Mouse (Mus musculus): ENCODE measurements around the gene Schip1. TPM values are rescaled to one million over a fixed set of nuclear protein-coding genes. Genes with fewer than 3 reads are reported as not detected.
A peak's percentile ranks its signal among the peaks of the same experiment; 100 is the strongest.

Gene Schip1
- polyA plus RNA-seq, 1 experiment from 2014 or later, result 154 TPM

- ATAC-seq (ENCODE audit: low FRiP score, low read depth), result peak; percentile 92
- 4% methylated on average over 28 of the region's 28 CpGs for WGBS
- Histone ChIP-seq H3K36me3 (no peaks in the 10 kb centered on the region), H3K4me3 (peak overlapping the region; percentile 58), H3K9ac (peak overlapping the region; percentile 73), H3K27ac (replicated peaks) (peak overlapping the region; percentile 98), H3K4me1 (replicated peaks) (peaks cover 43% of the 10 kb centered on the region), H3K4me2 (peak overlapping the region; percentile 61), H3K9me3 (no peaks in the 10 kb centered on the region), H3K27me3 (no peaks in the 10 kb centered on the region)
Measured at GRCm38 (mm10) chr3:68572249-68573225, 507.9 kb downstream of the Schip1 start.

DNA sequence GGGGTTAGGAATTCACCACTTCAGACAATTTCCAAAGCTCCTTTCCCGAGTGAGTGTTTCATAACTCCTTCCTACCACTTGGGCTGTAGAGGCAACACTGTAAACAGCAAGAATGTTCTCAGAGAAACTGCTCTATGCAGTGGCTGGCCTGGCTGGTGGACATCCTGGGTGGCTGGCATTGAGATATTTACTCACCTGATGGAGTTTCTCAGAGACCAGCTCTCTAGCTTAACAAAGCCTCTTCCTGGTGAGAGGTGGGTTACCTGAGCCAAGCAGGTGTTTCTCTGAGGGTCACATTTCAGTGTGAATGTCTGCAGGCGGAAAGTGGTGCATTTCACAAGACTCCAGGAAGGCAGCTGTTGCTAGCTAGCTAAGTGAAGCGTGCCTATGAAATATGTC lies 508.6 kb downstream of the Schip1 start:
- Histone ChIP-seq H3K27ac (replicated peaks) (peak overlapping the region; percentile 98), H3K27me3 (no peaks in the 10 kb centered on the region), H3K36me3 (no peaks in the 10 kb centered on the region), H3K4me1 (replicated peaks) (peaks cover 43% of the 10 kb centered on the region), H3K4me2 (peak overlapping the region; percentile 61), H3K9ac (peak overlapping the region; percentile 73), H3K9me3 (no peaks in the 10 kb centered on the region), H3K4me3 (peak overlapping the region; percentile 58)
- no peak for ATAC-seq (ENCODE audit: low FRiP score, low read depth)
- WGBS, result 31% methylated on average over 3 of the region's 3 CpGs

GRCm38 (mm10) chr3:68574097-68574496 lies 509.5 kb downstream of the Schip1 start:
- Histone ChIP-seq H3K4me3 (peak overlapping the region; percentile 58), H3K36me3 (no peaks in the 10 kb centered on the region), H3K9me3 (no peaks in the 10 kb centered on the region), H3K27me3 (no peaks in the 10 kb centered on the region), H3K27ac (replicated peaks) (peak overlapping the region; percentile 98), H3K9ac (peak overlapping the region; percentile 73), H3K4me2 (peak overlapping the region; percentile 61), H3K4me1 (replicated peaks) (peaks cover 46% of the 10 kb centered on the region)
- WGBS, result 22% methylated on average over 6 of the region's 8 CpGs
- ATAC-seq (ENCODE audit: low FRiP score, low read depth), result no peak

DNA sequence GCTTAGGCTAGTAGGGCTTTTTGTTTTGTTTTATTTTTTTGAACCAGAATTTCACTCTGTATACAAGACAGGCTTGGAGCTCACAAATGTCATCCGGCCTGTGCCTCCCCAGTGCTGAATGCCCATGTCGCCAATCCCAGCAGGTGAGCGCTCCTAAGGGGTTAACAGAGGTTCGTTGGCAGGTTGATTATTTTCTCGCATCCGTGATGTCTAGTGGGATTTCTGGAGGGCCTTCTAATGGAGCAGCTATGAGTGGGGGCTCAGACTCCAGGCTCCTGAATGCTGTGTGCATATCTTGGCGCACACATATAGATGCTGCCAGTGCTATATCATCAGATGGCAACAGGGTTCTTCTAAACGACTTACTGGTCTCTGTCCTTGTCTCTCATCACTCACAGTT lies 510.0 kb downstream of the Schip1 start:
- ATAC-seq (ENCODE audit: low FRiP score, low read depth), result no peak
- peak overlapping the region; percentile 61 for H3K4me2 ChIP-seq
- no peaks in the 10 kb centered on the region for H3K9me3 ChIP-seq
- H3K9ac ChIP-seq, result peak overlapping the region; percentile 73
- peak overlapping the region; percentile 98 for H3K27ac ChIP-seq (replicated peaks)
- peak overlapping the region; percentile 58 for H3K4me3 ChIP-seq
- no peaks in the 10 kb centered on the region for H3K36me3 ChIP-seq
- H3K27me3 ChIP-seq, result no peaks in the 10 kb centered on the region
- 39% methylated on average over 8 of the region's 8 CpGs for WGBS
- peaks cover 50% of the 10 kb centered on the region for H3K4me1 ChIP-seq (replicated peaks)

- Histone ChIP-seq H3K27ac (replicated peaks) (peak overlapping the region; percentile 98), H3K9me3 (no peaks in the 10 kb centered on the region), H3K27me3 (no peaks in the 10 kb centered on the region), H3K4me3 (peak overlapping the region; percentile 58), H3K36me3 (no peaks in the 10 kb centered on the region), H3K9ac (peak overlapping the region; percentile 28; the same call in 1 of the 2 replicates), H3K4me1 (replicated peaks) (peaks cover 59% of the 10 kb centered on the region), H3K4me2 (peak overlapping the region; percentile 61)
- ATAC-seq (ENCODE audit: low FRiP score, low read depth), result no peak
- WGBS, result 44% methylated on average over 10 of the region's 10 CpGs
Measured at GRCm38 (mm10) chr3:68575636-68576340, 511.2 kb downstream of the Schip1 start.

DNA sequence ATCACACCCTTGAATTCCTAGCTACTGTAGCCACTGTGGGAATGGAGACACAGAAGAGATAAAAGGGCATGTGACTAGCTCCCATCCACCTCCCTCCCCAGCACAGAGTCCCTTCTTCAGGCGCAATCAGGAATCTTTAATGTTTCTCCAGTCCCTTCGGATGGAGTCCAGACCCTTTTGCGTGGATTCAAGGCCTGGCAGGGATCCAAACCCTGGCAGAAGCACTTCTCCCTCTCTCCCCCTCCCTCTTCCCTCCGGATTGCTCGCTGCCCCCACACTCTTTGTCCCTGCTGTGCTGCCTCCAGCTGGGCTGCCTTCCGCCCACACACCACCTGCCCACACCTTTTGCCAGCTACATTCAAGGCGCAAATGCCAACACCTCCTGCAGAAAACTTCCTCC lies 511.8 kb downstream of the Schip1 start:
- H3K36me3 ChIP-seq, result no peaks in the 10 kb centered on the region
- H3K4me1 ChIP-seq (replicated peaks), result peaks cover 60% of the 10 kb centered on the region
- peak overlapping the region; percentile 28 for H3K9ac ChIP-seq
- H3K4me2 ChIP-seq, result peak overlapping the region; percentile 61
- H3K27ac ChIP-seq (replicated peaks), result peak overlapping the region; percentile 98
- H3K4me3 ChIP-seq, result peak overlapping the region; percentile 58; the same call in 1 of the 2 replicates
- WGBS, result 8% methylated on average over 7 of the region's 7 CpGs
- no peaks in the 10 kb centered on the region for H3K27me3 ChIP-seq
- H3K9me3 ChIP-seq, result no peaks in the 10 kb centered on the region
- 0 out of 2 replicates have a peak, but pooled peaks have one; percentile 23 for ATAC-seq (ENCODE audit: low FRiP score, low read depth)

- Histone ChIP-seq H3K9me3 (no peaks in the 10 kb centered on the region), H3K9ac (peak overlapping the region; percentile 28; the same call in 1 of the 2 replicates), H3K4me2 (peak overlapping the region; percentile 61), H3K27me3 (no peaks in the 10 kb centered on the region), H3K4me1 (replicated peaks) (peaks cover 63% of the 10 kb centered on the region), H3K27ac (replicated peaks) (peak overlapping the region; percentile 98), H3K36me3 (no peaks in the 10 kb centered on the region), H3K4me3 (no peak overlapping the region; the same call in 1 of the 2 replicates)
- 42% methylated on average over 5 of the region's 5 CpGs for WGBS
- no peak for ATAC-seq (ENCODE audit: low FRiP score, low read depth)
Measured at GRCm38 (mm10) chr3:68576948-68577347, 512.3 kb downstream of the Schip1 start.

DNA sequence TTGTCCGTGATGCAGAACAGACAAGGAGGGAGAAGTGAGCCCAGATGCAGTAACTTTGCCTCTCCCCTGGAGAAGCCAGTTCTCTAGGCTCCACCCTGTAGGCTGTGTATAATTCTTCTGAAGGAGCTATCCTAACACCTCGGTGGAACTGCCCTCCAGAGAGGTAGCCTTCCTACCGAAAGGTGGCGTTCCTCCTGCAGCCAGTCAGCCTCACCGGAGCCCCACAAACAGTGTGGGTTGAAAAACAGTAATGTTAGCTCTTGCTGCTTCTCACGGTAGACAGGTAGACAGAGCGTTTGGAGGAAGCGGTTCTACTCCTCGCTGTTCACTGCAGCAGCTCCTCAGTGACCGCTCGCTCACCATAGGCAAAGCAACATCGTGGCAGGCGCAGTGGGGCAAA lies 517.0 kb downstream of the Schip1 start:
- Histone ChIP-seq H3K9ac (no peak overlapping the region), H3K4me3 (no peak overlapping the region), H3K27ac (replicated peaks) (no peak overlapping the region; the same call in 1 of the 2 replicates), H3K36me3 (no peaks in the 10 kb centered on the region), H3K27me3 (no peaks in the 10 kb centered on the region), H3K4me1 (replicated peaks) (peaks cover 71% of the 10 kb centered on the region), H3K4me2 (no peak overlapping the region), H3K9me3 (no peaks in the 10 kb centered on the region)
- no peak for ATAC-seq (ENCODE audit: low FRiP score, low read depth)
- WGBS, result 60% methylated on average over 13 of the region's 13 CpGs

- Histone ChIP-seq H3K9ac (no peak overlapping the region), H3K9me3 (no peaks in the 10 kb centered on the region), H3K4me1 (replicated peaks) (peaks cover 71% of the 10 kb centered on the region), H3K27ac (replicated peaks) (peak overlapping the region; percentile 70; the same call in 1 of the 2 replicates), H3K4me3 (no peak overlapping the region), H3K4me2 (peak overlapping the region; percentile 36), H3K36me3 (no peaks in the 10 kb centered on the region), H3K27me3 (no peaks in the 10 kb centered on the region)
- ATAC-seq (ENCODE audit: low FRiP score, low read depth), result 0 out of 2 replicates have a peak, but pooled peaks have one; percentile 9
- WGBS, result 64% methylated on average over 12 of the region's 12 CpGs
Measured at GRCm38 (mm10) chr3:68582103-68582740, 517.6 kb downstream of the Schip1 start.

DNA sequence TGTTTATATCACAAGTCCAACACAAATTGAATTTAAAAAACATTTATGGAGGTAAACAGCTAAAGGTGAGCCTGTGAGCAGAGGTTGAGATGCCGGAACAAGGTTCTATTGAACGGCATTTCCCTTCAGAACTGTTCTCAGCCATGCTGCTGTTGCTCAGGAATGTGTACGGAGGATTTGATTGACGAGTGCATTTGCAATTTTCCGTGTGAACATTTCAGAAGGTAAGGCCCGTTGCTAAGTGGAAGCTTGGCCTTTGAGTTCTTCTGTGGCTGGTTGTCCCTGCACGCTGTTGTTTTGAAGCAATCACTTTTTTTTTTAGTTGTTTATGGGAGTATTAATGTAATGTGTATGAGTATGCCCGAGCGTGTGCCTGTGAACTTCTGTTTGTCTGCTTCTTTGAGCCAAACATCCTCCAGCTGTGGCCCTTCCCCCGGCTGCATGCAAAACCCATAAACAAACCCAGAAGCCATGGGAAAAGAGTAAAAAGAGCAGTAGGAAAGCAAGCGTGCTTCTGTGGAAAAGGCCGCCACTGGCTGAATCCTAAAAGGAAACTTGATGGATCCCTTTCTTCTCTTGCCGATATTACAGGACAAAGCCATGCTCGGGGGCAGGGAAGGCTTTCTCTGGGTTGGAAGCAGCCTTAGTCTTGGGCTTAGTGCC lies 518.6 kb downstream of the Schip1 start:
- Histone ChIP-seq H3K27ac (replicated peaks) (peak overlapping the region; percentile 70), H3K36me3 (no peaks in the 10 kb centered on the region), H3K4me3 (no peak overlapping the region), H3K27me3 (no peaks in the 10 kb centered on the region), H3K4me2 (peak overlapping the region; percentile 36), H3K9me3 (no peaks in the 10 kb centered on the region), H3K4me1 (replicated peaks) (peaks cover 77% of the 10 kb centered on the region), H3K9ac (no peak overlapping the region)
- no peak for ATAC-seq (ENCODE audit: low FRiP score, low read depth)
- 8% methylated on average over 14 of the region's 14 CpGs for whole genome bisulfite sequencing

All from hindbrain, embryonic 15.5 days (tissue).